Mouse (Mus musculus) left cerebral cortex, postnatal 14 days (tissue): ENCODE data around the gene Hemgn. TPM values are rescaled to one million over a fixed set of nuclear protein-coding genes. Genes with fewer than 3 reads are reported as not detected.

Source experiments
- DNase-seq, 2 experiments: peaks; one replicate each; pipeline ENCODE4 v3.0.0; 2021 to 2022; ENCODE audit warnings: low spot score in 2 of 2, mixed read lengths in 1 of 2
- intact Hi-C: fragments of 180-260 bp; cut with DNase I; formaldehyde crosslinking; loops from one replicate; pipeline ENCODE4 v1.15.1; 2025
- long read RNA-seq, 2 experiments: library from polyadenylated mRNA; stranded (forward); transcript quantifications; one replicate each; pipeline ENCODE4 v2.0.0; 2021
- total RNA-seq, 2 experiments: library from RNA; stranded (reverse); gene quantifications; 2 replicates each; pipeline ENCODE4 v1.2.3; 2021

Gene Hemgn
- not detected for total RNA-seq
- long read RNA-seq, experiment 1 = 0 reads
- long read RNA-seq, experiment 2 = 0 reads

- no peak for DNase-seq
- intact Hi-C loops = no loop called here
Observed at GRCm38 (mm10) chr4:46413406-46413805, at the start of gene Hemgn. Gene Hemgn, minus strand, starts transcription at chr4:46413506.

- intact Hi-C loops = loop anchor here (5.0 kb wide), 1 partner anchor 261 kb away; the partner anchor contains the start of gene Xpa
- peak in 1 of 2 experiments; percentile 13 for DNase-seq
Observed at GRCm38 (mm10) chr4:46458411-46458810, 45.1 kb upstream of the Hemgn start.

GRCm38 (mm10) chr4:46457186-46457585, 43.9 kb upstream of the Hemgn start:
- intact Hi-C loops = loop anchor here (5.0 kb wide), 1 partner anchor 260 kb away; the partner anchor contains the start of gene Xpa
- DNase-seq = no peak

- DNase-seq = no peak
- intact Hi-C loops = loop anchor here (5.0 kb wide), 1 partner anchor 259 kb away; the partner anchor contains the start of gene Xpa
Observed at GRCm38 (mm10) chr4:46456762-46457161, 43.5 kb upstream of the Hemgn start.

- intact Hi-C loops = no loop called here
- no peak for DNase-seq
Observed at GRCm38 (mm10) chr4:46454097-46454864, 41.0 kb upstream of the Hemgn start.

GRCm38 (mm10) chr4:46452855-46453719, 39.8 kb upstream of the Hemgn start:
- intact Hi-C loops = no loop called here
- DNase-seq = peak in 1 of 2 experiments; percentile 7

GRCm38 (mm10) chr4:46452481-46452850, 39.2 kb upstream of the Hemgn start:
- peak; percentile 40 to 57 for DNase-seq
- intact Hi-C loops = no loop called here

GRCm38 (mm10) chr4:46451758-46452480, 38.6 kb upstream of the Hemgn start:
- intact Hi-C loops = loop anchor here (2.0 kb wide), 1 partner anchor 63 kb away; the partner anchor contains the start of gene Trmo
- DNase-seq = peak; percentile 71 to 75

GRCm38 (mm10) chr4:46451240-46451757, 38.0 kb upstream of the Hemgn start:
- DNase-seq = peak; percentile 48 to 70
- intact Hi-C loops = loop anchor here (2.0 kb wide), 1 partner anchor 62 kb away; the partner anchor contains the start of gene Trmo

GRCm38 (mm10) chr4:46450519-46451131, 37.3 kb upstream of the Hemgn start, which contains the start of gene Anp32b:
Gene Anp32b, plus strand, starts transcription at chr4:46450902.
- peak; percentile 92 to 94 for DNase-seq
- intact Hi-C loops = loop anchor here (2.0 kb wide), 1 partner anchor 62 kb away; the partner anchor contains the start of gene Trmo

GRCm38 (mm10) chr4:46450020-46450518, 36.8 kb upstream of the Hemgn start:
- DNase-seq = no peak
- intact Hi-C loops = loop anchor here (2.0 kb wide), 1 partner anchor 61 kb away; the partner anchor contains the start of gene Trmo

- intact Hi-C loops = no loop called here
- DNase-seq = peak in 1 of 2 experiments; percentile 34
Observed at GRCm38 (mm10) chr4:46448886-46449285, 35.6 kb upstream of the Hemgn start.

- intact Hi-C loops = no loop called here
- DNase-seq = no peak
Observed at GRCm38 (mm10) chr4:46447461-46447860, 34.2 kb upstream of the Hemgn start.

GRCm38 (mm10) chr4:46445237-46445945, 32.1 kb upstream of the Hemgn start:
- intact Hi-C loops = no loop called here
- no peak for DNase-seq

- DNase-seq = no peak
- intact Hi-C loops = no loop called here
Observed at GRCm38 (mm10) chr4:46442501-46442900, 29.2 kb upstream of the Hemgn start.

- DNase-seq = no peak
- intact Hi-C loops = no loop called here
Observed at GRCm38 (mm10) chr4:46432339-46433036, 19.2 kb upstream of the Hemgn start.

GRCm38 (mm10) chr4:46428903-46429499, 15.7 kb upstream of the Hemgn start:
- DNase-seq = peak; percentile 50 to 51
- intact Hi-C loops = no loop called here
